Mouse (Mus musculus) gastrocnemius, postnatal 25 days (tissue): ENCODE data around the gene Ctnnbip1. TPM values are rescaled to one million over a fixed set of nuclear protein-coding genes. Genes with fewer than 3 reads are reported as not detected.
A peak's percentile ranks its signal among the peaks of the same experiment; 100 is the strongest.

Source experiments
- DNase-seq: peaks from one replicate; pipeline ENCODE4 v3.0.0; 2022
- total RNA-seq, 2 experiments: library from RNA; stranded (reverse); gene quantifications; 1 replicate in 1 of 2; 2 replicates in 1 of 2; pipeline ENCODE4 v1.2.3; 2021

Gene Ctnnbip1
- total RNA-seq, 2 experiments from 2014 or later = 24.7 to 29.6 TPM

DNA sequence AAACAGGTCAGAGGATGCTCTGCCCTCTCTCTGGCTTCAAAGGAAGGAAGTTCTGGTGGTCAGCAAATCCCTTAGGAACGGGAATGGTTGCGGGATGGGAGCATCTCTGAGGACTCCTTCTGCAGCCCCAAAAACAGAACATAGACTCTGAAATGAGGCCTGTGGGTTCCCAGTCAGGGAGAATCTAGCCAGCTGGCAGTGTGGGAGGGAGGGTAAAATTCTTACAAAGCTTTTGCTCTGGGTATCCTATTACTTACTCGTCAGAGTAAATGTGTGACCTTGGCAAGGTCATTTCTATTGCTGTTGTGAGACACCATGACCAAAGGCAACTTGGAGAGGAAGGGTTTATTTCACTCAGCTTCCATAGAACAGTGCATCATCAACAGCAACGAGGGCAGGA, 43.4 kb downstream of the Ctnnbip1 start:
- DNase-seq = no peak

DNA sequence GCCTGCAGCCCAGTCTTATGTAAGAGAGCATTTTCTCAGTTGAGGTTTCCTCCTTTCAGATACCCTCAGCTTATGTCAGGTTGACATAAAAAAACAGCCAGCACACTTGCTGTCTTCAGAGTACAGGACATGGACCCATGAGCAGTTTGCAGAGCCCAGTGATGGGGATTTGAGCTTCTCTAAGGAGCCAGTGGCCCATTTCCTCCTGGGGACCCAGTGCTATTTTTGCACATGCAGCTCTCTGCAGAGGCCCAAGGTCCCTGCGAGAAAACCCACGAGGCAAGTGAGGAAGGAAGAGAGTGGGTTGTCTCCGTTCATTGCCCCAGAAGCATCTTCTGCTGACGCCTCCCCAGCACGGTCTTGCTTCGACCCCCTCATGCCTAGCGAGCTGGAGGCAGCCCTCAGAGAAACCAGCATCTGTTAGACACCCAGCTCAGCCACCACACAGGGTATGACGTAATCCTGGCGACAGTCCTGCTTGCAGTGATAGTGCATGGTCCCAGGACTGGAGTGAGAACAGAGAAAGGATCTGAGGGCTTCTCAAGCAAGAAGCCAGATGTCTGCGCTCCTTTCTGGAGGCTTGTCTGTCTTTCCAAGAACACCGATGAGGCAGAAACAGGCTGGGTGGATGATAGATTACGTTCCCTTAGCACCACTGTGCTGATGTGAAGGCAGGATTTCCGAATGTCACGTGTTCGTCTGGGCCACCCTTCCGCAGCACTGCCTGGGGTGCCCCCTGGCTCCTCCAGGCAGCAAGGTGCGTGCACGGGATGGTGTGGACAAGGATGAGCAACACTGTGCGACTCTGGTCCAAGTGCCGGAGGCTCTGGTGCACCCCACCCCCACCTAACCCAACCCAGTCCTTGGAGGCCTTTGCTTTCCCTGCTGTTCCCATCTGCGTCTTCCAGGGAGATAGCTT, 44.2 kb downstream of the Ctnnbip1 start:
- peak; percentile 58 for DNase-seq

DNA sequence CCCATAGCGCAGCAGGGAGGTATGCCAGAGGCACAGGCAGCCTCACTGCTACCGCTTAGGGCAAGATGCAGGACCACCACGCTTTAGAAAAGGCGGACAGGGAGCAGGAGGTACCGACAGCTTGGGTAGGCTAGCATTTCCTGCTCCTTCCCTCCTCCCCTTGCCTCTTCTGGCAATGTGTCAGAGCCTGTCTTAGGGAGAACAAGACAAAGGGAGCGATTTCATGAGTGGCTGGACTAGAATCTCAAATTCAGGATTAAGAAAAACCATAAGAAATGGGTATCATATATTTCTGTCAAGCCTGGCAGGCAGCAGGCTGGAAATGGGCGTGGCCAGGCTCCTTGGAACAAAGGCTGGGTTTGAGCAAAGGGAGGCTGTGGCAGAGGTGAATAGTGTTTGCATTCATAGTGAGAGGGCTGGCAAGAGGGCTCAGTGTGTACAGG, 44.9 kb downstream of the Ctnnbip1 start:
- no peak for DNase-seq

DNA sequence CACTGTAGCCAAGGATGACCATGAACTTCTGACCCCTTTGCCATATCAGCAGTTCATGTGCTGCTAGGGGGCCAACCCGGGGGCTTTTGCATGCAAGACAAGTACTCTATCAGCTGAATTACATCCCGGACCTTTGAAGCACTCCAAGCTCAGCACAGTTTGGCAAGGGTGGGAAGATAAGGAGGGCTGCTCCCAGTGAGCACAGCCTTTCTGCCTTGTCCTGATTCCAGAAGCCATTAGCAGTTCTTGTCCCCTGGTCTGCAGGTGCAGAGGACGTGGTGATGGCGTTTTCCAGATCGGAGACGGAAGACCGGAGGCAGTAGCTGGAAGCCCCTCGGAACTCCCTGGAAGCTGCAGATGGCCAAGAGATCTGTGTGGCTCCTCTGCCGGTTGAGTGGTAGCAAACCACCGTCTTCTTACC, 45.9 kb downstream of the Ctnnbip1 start:
- DNase-seq = no peak

DNA sequence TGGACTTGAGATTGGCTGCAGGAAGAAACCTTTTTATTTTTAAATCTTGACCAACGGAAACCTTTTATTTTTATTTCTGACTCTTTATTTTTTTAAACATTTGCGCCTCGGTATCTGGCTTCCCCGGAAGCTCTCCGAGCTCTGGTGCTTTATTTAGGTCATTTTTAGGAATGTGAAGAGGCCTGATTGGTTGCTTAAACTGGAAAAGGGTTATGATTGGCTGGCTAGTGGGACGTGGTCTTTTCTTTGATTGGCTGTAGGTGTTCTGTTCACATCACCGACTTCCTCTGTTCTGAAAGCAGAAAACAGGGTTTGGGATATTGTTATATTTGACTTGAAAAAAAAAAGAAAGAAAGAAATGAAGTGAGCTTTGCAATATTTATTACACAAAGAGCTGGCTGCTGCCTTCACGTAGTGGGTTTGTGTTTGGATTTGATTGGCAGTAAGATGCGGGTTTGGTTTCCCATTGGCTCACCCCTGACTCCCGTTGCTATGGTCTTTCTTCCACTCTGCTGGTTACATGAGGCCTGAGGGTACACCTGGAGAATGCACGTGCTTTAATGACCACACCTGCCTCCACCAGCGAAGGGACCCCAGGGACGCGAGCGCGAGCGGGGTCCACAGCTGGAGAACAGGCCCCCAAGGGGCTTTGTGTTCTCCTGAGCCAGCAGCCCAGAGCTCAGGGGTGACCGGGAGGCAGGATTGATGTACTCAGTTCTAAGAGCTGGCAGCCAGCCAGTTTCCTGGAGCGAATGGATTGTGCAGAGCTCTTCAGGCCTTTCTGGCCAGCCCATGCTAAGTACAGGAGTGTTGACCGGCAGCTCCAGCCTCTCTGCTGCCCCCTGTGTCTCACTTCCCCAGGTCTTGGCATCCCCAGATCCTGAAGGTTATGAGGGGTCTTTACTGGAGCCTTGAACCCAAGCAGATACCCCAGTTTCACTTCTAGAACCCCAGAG, 46.7 kb downstream of the Ctnnbip1 start:
- DNase-seq = peak; percentile 78

DNA sequence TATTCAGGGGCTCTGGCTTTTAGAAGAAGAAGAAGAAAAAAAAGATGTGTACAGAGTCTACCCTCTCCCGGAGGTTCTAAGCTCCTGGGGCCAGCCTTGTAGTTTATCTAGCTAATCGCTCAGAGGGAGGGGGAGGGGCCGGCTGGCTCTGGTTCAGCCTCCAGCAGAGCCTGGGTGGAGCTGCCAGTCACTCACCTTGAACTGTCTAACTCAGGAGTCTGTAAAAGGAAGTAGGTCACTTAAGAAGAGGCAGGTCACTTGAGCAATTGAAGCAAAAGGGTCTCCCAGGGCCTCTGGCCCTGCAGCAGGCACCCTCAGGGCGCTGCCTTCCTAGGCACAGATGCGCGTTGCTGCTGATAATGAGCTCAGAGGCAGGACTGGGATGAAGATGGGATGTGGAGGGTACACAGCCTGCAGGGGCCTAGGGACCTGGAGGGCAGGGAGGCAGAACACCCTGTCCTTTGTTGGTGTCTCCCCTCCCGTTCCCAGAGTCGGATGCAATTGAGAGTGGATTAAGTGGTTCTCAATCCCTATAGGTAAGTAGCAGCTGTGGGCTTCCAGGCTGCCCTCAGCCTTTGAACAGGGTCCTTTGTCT, 49.5 kb downstream of the Ctnnbip1 start:
- DNase-seq = no peak

DNA sequence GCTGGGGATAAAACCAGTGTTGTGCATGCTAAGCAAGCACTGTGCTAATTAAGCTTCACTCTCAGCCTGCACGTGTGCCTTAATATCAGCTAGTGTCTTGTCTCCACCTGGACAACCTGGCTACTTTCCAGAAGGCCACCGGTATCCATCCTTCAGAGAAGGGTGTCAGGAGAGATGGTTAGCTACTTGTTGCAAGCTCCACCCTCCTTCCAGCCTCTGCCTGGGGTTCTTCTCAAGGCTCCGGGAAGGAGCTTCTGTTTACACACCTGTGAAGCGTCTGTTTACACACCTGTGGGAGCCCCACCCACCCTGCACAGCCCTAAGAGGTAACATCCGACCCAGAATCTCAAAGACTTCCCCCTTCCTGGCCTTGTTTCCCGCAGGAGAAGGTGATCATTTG, 50.6 kb downstream of the Ctnnbip1 start:
- DNase-seq = no peak

DNA sequence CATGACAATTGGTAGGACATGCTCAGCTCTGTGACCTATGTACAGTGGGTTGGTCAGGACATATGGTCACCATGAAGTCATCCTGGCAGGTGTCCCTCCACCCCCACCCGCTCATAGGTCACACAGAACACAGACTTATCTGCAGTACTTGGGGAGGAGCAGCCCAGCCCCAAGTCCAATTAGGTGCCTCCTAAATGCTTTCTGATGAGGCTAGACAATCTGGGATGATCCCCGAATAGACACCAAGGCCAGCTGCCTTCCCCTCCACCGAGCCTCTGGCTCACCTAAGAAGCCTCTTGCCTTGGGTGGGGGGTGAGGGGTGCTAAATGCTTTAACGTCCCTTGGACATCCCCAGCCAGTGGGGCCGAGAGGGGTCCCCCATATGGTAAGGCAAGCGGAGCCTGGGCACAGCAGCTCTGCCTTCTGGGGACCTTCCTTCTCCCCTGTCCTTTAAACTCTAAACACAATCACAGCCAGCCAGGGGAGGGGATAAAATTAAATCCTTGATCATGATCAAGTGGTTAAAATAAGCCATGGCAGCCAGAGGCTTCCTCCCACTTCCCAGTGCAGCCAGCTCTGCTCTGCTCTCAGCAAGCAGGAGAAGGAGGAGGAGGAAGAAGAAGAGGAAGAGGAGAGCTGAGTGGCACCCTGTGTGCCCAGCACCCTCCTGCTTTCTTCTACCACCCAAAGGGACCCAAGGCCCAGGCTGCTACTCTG, 51.9 kb downstream of the Ctnnbip1 start:
- DNase-seq = no peak

DNA sequence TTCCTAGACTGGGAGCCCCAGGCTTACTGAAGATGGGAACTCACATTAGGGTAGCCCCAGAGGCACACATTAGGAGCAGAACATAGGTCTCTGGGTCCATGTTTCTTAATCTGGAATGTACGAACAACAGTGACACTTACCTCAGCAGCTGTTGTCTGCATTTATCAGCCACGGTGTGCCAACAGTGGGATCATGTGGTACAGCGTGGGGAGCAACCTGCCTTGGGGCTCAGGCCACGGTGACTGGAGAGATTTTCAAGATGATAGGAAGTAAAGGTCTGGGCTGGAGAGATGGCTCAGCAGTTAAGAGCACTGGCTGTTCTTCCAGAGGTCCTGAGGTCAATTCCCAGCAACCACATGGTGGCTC, 52.4 kb downstream of the Ctnnbip1 start:
- DNase-seq = no peak

DNA sequence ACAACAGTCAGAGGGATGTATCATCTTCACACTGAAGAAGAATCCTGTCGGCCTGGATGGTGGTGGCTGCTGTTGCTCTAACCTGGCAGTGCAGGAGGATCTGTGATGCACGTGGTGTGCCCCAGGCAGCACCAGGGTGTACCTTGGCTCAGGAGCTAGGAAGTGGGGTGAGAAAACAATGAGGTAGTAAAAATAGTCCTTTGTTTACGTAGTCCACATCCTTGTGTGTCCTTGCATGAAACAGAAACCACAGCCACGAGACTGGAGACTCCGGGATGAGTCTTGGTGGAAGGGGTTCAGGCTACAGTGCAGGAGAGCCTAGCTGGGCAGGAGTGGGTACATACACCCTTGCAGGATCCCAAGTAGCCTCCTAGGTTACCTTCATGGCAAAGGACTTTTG, 53.2 kb downstream of the Ctnnbip1 start:
- no peak for DNase-seq

DNA sequence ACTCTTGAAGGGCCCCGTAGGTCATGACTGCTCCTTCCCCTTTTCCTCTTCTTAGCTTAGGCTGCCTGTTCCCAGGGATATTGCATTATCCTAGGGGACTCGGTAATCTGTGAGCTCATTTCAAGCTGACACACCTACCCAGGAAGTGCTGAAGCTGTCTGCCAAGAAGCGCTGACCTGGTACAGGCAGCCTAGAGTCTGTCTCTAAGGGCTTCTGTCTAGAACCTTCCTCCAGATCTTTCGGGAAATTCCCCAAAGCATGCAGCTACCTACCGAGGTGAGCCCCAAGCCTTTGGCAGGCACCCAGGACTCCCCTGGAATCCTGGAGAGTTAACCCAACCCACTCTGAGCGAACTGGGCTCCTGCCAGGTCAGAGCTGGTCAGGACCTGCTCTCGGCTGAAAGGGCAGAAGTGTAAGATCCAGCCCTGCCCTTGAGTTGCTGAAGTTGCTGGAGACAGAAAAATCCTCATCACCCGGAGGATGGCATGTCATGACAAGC, 53.7 kb downstream of the Ctnnbip1 start:
- DNase-seq = peak; percentile 39

DNA sequence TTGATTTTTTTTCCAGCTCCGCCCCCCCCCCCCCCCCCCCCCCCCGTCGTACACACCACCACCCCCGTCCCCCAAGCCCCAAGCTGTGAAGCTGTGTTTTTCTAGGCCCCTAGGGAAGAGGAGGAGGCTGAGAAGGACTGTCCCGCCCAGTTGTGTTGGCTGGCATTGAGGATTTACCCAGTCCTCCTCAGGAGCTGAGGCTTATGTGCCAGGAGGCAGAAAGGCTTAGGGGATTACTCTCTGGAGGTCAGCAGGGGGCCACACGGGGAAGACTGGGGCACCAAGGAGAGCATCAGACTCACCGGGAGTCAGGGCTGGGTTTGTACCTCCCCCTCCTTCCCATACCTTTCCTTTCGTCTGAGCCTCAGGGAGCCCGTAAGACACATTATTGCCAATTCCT, 54.4 kb downstream of the Ctnnbip1 start:
- no peak for DNase-seq

DNA sequence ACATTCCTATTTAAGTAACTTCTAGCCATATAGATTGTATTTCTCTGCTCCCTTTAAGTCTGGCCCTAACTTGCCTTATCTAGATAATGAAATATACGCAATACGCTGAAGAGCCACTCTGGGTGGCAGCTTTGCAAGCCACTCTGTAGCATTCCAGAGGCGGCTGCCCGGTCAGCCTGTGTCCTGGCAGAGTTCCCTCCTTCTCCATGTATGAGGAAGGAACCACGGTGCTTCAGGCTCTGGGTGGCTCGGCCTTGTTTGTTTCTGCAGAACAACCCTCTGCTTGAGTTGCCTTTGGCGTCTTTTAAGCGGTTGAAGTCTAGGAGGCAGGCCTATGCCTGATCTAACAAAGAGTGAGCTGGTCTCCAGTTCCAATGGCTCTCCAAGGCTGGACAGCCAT, 54.8 kb downstream of the Ctnnbip1 start:
- no peak for DNase-seq

DNA sequence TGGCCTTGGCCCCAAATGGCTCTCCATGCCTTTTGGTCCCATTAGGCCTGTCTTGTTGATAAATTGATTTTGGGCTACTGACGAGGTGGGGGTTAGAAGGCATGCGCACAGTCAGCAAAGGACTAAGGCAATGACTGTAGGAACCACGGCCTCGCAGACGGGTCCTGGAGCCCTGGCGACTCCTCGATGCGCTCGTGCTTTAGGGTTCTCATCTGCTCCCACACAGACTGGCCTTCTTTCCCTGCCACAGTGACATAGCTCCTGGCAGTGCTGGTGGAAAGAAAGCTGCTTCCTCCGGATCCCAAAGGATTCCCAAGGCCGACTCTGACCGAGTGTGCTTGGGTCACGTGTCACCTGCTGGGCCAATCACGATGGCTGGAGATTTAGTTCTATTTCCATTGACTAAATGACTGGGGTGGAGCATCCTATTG, 56.4 kb downstream of the Ctnnbip1 start:
- peak; percentile 70 for DNase-seq

DNA sequence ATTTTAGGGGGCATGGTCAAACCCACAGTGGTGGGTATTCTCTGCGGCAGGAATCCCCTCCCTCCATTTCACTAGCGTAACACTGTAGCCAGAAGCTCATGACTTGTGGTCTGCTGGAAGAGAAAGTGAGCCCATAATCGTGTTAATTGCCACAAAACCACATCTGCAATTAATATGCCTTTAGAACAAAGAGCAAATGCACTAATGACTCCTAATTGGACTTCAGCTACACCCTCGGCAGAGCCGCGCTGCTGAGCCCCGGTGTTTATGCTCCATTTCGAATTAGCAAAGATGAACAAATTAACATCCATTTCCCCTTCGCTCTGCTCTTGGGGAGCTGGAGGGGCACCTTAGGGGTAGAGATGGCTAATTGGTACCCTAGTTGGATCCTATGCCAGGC, 58.0 kb downstream of the Ctnnbip1 start:
- DNase-seq = no peak

DNA sequence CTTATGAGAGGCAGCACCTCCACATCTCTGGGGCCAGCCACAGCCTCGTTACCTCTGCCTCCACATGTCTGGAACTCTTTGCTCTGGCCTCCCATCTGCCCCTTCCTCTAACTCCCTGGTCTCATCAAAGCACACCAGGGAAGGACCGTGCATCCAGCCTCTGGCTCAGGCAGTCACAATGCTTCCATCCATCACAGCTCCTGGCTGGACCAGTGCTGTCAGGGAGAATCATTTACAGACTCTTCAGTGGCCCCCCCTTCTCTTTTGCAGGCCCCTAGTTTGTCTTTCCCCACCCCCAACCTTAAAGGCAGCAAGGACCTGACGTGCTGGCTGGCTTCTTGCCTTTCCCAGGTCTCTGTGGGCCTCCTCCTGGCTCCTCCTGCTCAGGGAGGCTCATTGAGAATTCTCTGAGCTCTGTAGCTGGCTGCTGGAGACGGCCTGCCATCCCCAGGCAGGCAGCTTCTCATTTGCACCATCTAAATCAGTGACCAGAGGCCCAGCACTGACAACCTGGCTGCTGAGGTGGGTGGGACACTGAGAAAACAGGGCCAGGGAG, 59.0 kb downstream of the Ctnnbip1 start:
- DNase-seq = no peak

DNA sequence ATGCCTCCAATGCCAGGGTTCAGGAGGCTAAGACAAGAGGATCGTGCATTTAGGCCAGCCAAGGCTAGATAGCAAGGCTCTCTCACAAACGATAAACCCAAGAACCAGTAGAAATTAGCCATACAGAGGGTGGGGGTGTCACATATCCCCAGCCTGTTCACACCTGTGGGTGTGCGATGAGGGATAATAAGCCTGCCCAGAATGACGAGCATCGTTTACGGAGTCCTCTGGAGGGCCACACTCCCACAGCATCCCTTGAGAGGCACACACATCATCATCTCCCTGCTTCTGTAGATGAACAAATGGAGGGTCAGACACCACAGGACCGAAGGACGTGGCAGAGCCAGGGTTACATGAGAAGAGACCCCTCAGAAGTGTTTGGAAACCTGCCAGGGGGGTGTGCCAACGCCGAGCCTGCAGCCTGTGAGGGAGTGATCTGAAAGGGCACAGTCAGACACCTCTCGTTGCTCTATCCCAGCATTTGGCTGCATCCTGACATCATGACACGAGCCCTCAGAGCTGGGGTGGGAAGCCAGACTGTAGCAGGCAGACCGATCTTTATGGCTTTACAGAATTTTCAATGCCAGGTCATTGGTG, 60.1 kb downstream of the Ctnnbip1 start:
- DNase-seq = no peak

DNA sequence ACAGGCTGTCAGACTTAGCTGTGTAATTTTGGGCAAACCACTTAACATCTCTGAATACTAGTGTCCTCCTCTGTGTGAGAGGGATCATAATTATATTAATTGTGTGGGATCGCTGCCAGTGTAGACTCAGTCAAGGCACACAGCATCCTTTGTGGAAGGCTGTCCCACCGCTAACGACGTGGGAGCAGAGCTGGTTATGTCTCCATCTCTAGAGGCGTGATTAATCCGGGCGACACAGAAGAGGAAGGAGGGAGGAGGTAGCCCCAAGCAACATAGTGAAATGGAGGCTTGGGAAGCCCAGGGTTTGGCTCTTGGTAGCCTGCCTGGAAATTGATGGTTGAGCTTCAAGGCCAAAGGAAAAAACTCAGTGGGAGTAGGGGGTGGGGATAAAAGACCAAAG, 60.8 kb downstream of the Ctnnbip1 start:
- no peak for DNase-seq

DNA sequence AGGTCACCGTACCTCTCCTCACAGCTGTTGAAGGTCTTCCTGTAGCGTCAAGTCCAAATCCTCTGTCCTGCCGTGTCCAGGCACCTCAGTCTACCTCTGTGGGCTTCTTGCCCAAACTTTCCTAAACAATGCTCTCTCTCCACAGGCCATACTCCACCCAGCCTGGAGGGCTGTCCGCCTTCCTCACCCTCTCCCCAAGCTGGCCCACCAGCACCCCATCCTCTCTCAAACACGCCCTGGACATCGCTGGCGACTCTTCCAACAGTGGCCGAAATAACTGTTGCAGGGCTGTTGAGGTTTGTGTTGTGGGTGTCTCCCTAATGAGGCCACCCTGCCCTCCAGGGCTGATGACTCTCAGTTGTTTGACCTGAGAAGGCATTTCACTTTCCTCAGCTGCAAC, 67.2 kb downstream of the Ctnnbip1 start:
- no peak for DNase-seq

DNA sequence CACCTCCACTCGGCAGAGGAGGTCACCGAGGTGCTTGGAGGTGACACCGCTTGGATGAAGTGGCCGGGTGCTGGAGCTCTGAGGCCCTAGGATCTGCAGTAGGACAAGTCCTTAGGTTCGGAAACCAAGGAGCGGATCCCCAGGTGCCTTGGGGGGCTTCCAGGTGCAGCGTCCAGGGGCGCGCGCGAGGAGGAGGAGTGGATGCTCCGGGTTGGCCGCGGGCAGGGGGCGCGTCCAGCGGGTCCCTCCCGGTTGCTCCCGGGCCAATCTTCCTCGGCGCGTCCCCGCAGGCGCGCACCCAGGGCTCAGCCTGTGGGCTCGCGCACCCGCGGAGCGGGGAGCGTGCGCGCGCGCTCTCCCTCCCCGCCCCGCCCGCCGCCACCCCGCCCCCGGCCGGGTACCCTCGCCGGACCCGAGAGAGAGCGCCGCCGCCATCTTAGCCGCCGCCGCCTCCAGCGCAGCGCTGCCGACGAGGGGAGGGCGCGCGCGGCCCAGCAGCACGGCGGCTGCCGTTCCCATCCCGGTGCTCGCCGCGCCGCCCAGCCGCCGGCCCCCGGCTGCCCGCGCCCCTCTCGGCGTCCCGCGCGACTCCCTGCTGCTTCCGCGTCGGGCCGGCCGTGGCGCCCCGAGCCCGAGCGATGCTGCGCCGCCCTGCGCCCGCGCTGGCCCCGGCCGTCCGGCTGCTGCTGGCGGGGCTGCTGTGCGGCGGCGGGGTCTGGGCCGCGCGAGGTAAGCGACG, 68.2 kb downstream of the Ctnnbip1 start, which contains the start of gene Clstn1:
TSS of gene Clstn1 (plus strand) at position 425 of the 739 bp plus-strand sequence.
- DNase-seq = peak; percentile 64
